Mouse (Mus musculus): ENCODE measurements around the gene Slc29a3.

DNA sequence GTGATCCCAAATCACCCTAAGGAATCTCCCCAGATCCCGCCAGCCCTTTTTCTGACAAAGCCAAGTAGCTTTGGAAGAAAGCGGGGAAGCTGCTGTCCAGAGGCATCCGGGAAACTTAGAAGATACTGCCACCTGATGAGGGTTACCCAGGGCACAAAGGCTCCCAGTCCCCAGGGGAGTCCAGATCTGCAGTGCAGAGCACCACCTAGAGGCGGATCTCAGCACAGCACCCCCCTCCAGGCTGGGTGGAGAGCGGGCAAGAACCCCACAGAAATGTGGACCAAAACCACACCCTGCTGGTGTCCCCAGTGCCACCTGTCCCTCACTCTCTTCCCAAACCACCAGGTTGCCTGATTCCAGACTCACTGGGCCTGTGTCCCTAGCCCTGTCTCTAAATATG lies 55.6 kb downstream of the Slc29a3 start:
- TF ChIP-seq CTCF (IDR thresholded peaks at IDR 0.05) (peak; percentile 100), EP300 (IDR thresholded peaks at IDR 0.05; ENCODE audit: insufficient read depth, low read depth, low read length) (0 out of 2 replicates have a peak, but pooled peaks have one; percentile 46)

Data from heart, adult 2 months (tissue).